Mouse (Mus musculus) forebrain, embryonic 13.5 days (tissue): ENCODE data around the gene Olfr15. TPM values are rescaled to one million over a fixed set of nuclear protein-coding genes. Genes with fewer than 3 reads are reported as not detected.
A peak's percentile ranks its signal among the peaks of the same experiment; 100 is the strongest.
"Not testable (repeated sequence)": the region's sequence is repeated elsewhere in the genome, so short reads cannot be mapped to it uniquely, and the experiment has no call there.

Source experiments
- ATAC-seq: fragments of 200-750 bp; cut with Nextera tagmentation; 2 replicates; pipeline ENCODE4 v1.8.0; 2017
- H3K27ac ChIP-seq: fragments of 300-500 bp; sonication (generic); 2 replicates; pipeline ENCODE4 v1.5.1; 2015; ENCODE audit warnings: inconsistent platforms, mild to moderate bottlenecking, moderate library complexity
- H3K27me3 ChIP-seq: fragments of 300-500 bp; sonication (generic); 2 replicates; pipeline ENCODE4 v1.6.1; 2015; ENCODE audit warnings: mild to moderate bottlenecking, inconsistent platforms
- H3K36me3 ChIP-seq: fragments of 300-500 bp; sonication (generic); 2 replicates; pipeline ENCODE4 v1.6.1; 2015; ENCODE audit warnings: mild to moderate bottlenecking, inconsistent platforms; ENCODE audit not compliant: poor library complexity, severe bottlenecking
- H3K4me1 ChIP-seq: fragments of 300-500 bp; sonication (generic); 2 replicates; pipeline ENCODE4 v1.6.1; 2015; ENCODE audit warnings: inconsistent platforms
- H3K4me2 ChIP-seq: fragments of 300-500 bp; sonication (generic); 2 replicates; pipeline ENCODE4 v1.6.1; 2015; ENCODE audit warnings: inconsistent platforms, mild to moderate bottlenecking, moderate library complexity
- H3K4me3 ChIP-seq: fragments of 300-500 bp; sonication (generic); 2 replicates; pipeline ENCODE4 v1.5.1; 2015; ENCODE audit warnings: mild to moderate bottlenecking, inconsistent platforms
- H3K9ac ChIP-seq: fragments of 300-500 bp; sonication (generic); 2 replicates; pipeline ENCODE4 v1.6.1; 2015; ENCODE audit warnings: mild to moderate bottlenecking, inconsistent platforms
- H3K9me3 ChIP-seq: fragments of 300-500 bp; sonication (generic); replicated peaks from 2 replicates; pipeline ENCODE4 v1.6.1; 2016; ENCODE audit warnings: inconsistent platforms
- WGBS: fragments of 180-500 bp; shearing (Covaris S2); methylation state at CpG from one replicate; pipeline ENCODE4 v1.1.7; 2015; 5-methylcytosine and 5-hydroxymethylcytosine counted together
- polyA plus RNA-seq: library from polyadenylated mRNA; unstranded; fragments of >200 nt; fragmentation: Nextera tagmentation; extraction: Ambion mirVana; gene quantifications from 2 replicates; pipeline ENCODE4 v1.2.1, GENCODE M21; 2015

The Olfr15 gene
- polyA plus RNA-seq, 1 experiment from 2014 or later, result not detected

- Histone ChIP-seq H3K9me3 (no peaks in the 10 kb centered on the region), H3K4me3 (peak within 1 kb of the TSS; percentile 70), H3K4me2 (peak within 1 kb of the TSS; percentile 70), H3K27ac (no peak within 1 kb of the TSS), H3K9ac (peak within 1 kb of the TSS; percentile 75), H3K36me3 (no peaks in the 10 kb centered on the region), H3K27me3 (no peaks in the 10 kb centered on the region), H3K4me1 (peaks cover 10% of the 10 kb centered on the region; the same call in 1 of the 2 replicates)
- WGBS, result 3% methylated on average over 36 of the region's 38 CpGs
- peak; percentile 99 for ATAC-seq
Measured at GRCm38 (mm10) chr16:3846711-3847518, 16.2 kb downstream of the Olfr15 start, which contains the start of gene Zfp174. TSS of gene Zfp174 (plus strand) at chr16:3847268.

- 63% methylated on average over 4 of the region's 4 CpGs for WGBS
- no peaks in the 10 kb centered on the region for H3K9me3 ChIP-seq
- peaks cover 10% of the 10 kb centered on the region; the same call in 1 of the 2 replicates for H3K4me1 ChIP-seq
- no peaks in the 10 kb centered on the region for H3K36me3 ChIP-seq
- peak overlapping the region; percentile 75 for H3K9ac ChIP-seq
- no peaks in the 10 kb centered on the region for H3K27me3 ChIP-seq
- H3K4me2 ChIP-seq, result peak overlapping the region; percentile 70
- ATAC-seq, result no peak
- H3K27ac ChIP-seq, result no peak overlapping the region
- H3K4me3 ChIP-seq, result peak overlapping the region; percentile 70
Measured at GRCm38 (mm10) chr16:3847871-3848270, 17.2 kb downstream of the Olfr15 start.

DNA sequence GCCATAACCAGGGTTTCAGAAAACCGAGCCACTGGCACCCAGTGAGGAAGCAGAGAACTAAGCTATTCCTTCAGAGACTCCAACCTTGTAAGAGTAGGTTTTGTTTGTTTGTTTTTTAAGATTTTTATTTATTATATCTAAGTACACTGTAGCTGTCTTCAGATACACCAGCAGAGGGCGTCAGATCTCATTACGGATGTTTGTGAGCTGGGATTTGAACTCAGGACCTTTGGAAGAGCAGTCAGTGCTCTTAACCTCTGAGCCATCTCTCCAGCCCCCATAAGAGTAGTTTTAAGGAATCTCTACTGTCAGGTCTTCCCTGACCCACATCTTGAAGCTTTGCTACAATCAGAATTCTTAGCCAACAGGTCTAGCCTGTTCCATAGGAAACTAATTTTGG is 17.7 kb downstream of the Olfr15 start:
- Histone ChIP-seq H3K36me3 (no peaks in the 10 kb centered on the region), H3K4me2 (peak overlapping the region; percentile 70; the same call in 1 of the 2 replicates), H3K9ac (no peak overlapping the region), H3K9me3 (no peaks in the 10 kb centered on the region), H3K4me1 (peaks cover 10% of the 10 kb centered on the region; the same call in 1 of the 2 replicates), H3K27me3 (no peaks in the 10 kb centered on the region), H3K4me3 (no peak overlapping the region), H3K27ac (no peak overlapping the region)
- ATAC-seq, result no peak
- 76% methylated on average over 3 of the region's 3 CpGs for WGBS

DNA sequence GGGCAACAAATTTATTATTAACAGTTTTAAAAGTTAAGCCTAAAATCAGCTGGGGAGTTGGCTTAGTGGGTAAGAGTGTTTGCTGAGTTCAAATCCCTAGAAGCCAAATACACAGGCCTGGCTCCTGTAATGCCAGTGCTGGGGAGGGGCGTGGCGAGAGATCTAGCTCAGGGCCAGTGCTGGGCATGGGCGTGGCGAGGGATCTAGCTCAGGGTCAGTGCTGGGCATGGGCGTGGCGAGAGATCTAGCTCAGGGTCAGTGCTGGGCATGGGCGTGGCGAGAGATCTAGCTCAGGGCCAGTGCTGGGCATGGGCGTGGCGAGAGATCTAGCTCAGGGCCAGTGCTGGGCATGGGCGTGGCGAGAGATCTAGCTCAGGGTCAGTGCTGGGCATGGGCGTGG is 20.6 kb downstream of the Olfr15 start:
- H3K9me3 ChIP-seq, ATAC-seq, H3K4me1 ChIP-seq, H3K27me3 ChIP-seq, H3K27ac ChIP-seq, H3K4me3 ChIP-seq, H3K4me2 ChIP-seq, H3K36me3 ChIP-seq, H3K9ac ChIP-seq: not testable (repeated sequence)
- 87% methylated on average over 13 of the region's 13 CpGs for WGBS

DNA sequence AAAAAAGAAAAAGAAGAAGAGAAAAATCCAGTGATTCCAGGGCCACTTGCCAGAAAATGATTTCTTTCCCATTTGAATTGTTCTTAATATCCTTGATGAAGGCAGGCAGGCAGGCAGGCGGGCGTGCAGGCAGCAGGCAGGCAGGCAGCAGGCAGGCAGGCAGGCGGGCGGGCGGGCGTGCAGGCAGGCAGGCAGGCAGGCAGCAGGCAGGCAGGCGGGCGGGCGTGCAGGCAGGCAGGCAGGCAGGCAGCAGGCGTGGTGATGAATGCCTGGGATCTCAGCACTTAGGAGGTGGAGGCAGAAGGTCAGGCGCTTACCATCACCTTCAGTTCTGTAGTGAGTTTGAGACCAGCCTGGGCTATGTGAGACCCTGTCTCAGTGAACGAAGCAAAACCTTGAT is 21.9 kb downstream of the Olfr15 start:
- H3K27ac ChIP-seq, result no peak overlapping the region
- H3K9ac ChIP-seq, result no peak overlapping the region
- H3K36me3 ChIP-seq, result no peaks in the 10 kb centered on the region
- peaks cover 7% of the 10 kb centered on the region; the same call in 1 of the 2 replicates for H3K4me1 ChIP-seq
- 39% methylated on average over 12 of the region's 12 CpGs for WGBS
- no peak overlapping the region for H3K4me2 ChIP-seq
- no peaks in the 10 kb centered on the region for H3K9me3 ChIP-seq
- H3K27me3 ChIP-seq, result no peaks in the 10 kb centered on the region
- no peak overlapping the region for H3K4me3 ChIP-seq
- ATAC-seq, result no peak

- no peak overlapping the region for H3K4me2 ChIP-seq
- no peak for ATAC-seq
- 52% methylated on average over 11 of the region's 11 CpGs for WGBS
Measured at GRCm38 (mm10) chr16:3854437-3855182, 23.9 kb downstream of the Olfr15 start.

DNA sequence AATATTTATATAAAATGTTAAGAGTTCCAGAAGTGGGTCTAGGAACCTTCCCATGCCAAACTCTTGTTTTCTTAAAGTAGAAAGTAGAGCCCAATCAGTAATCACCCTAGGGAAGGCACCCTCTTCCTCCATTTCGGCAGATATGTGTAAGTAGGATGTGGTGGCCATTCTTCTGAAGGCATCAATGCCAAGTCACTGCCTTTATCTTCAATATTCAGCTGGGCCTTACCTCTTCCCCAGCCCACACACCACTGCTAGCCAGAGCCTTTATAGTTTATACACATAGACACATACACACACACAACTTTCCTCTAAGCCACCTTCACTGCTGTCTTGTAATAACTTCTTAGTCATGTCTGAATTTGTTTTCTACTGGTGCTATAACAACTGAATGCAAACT is 25.1 kb downstream of the Olfr15 start:
- H3K27ac ChIP-seq, result no peak overlapping the region
- no peak overlapping the region for H3K4me2 ChIP-seq
- no peaks in the 10 kb centered on the region for H3K27me3 ChIP-seq
- no peak overlapping the region for H3K9ac ChIP-seq
- WGBS, result 96% methylated on average over 1 of the region's 1 CpGs
- no peak overlapping the region for H3K4me3 ChIP-seq
- peaks cover 3% of the 10 kb centered on the region for H3K36me3 ChIP-seq
- H3K4me1 ChIP-seq, result no peaks in the 10 kb centered on the region
- no peak for ATAC-seq
- H3K9me3 ChIP-seq, result no peaks in the 10 kb centered on the region

More at GRCm38 (mm10) chr16:3854437-3855182, 23.9 kb downstream of the Olfr15 start:
- Histone ChIP-seq H3K4me1 (no peaks in the 10 kb centered on the region), H3K27ac (no peak overlapping the region), H3K36me3 (no peaks in the 10 kb centered on the region), H3K4me3 (no peak overlapping the region), H3K9ac (no peak overlapping the region), H3K27me3 (no peaks in the 10 kb centered on the region), H3K9me3 (no peaks in the 10 kb centered on the region)

DNA sequence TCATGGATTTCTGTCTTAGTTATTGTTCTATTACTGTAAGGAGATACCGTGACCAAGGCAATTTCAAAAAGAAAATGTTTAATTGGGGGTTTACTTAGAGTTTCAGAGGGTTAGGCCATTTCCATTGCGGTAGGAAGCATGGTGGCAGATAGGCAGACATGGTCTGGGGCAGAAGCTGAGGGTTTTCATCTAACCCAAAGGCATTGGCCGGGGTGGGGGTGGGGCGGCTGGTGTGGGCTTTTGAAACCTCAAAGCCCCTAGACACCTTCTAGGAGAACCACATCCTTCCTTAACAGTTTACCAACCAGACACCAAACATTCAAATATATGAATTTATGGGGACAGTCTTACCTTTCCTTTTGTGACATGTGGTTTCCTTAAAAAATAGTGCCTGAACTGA is 28.6 kb downstream of the Olfr15 start:
- Histone ChIP-seq H3K27ac (no peak overlapping the region), H3K4me3 (no peak overlapping the region), H3K9me3 (no peaks in the 10 kb centered on the region), H3K4me2 (no peak overlapping the region), H3K9ac (no peak overlapping the region), H3K36me3 (peaks cover 22% of the 10 kb centered on the region), H3K27me3 (no peaks in the 10 kb centered on the region), H3K4me1 (no peaks in the 10 kb centered on the region)
- no peak for ATAC-seq
- 96% methylated on average over 4 of the region's 4 CpGs for WGBS

DNA sequence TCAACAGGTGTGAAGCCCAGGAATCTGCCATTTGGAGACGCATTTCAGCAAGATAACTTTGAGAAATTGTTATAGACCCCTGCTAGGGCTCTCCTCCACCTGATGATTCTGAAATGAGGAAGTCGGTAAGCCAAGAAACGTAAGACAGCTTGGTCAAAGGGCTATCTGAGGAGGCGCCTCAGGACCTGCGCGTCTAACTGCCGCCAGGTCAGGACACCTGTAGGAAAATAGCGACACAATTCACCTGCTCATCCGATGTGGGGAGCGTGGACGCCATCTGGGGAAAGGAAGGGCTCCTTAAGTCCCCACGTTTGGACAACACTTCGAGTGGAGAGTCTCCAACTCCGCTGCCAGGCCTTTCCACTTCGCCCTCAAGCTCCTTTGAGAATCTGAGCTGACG is 41.1 kb downstream of the Olfr15 start:
- ATAC-seq, result no peak
- peak overlapping the region; percentile 62 for H3K4me3 ChIP-seq
- WGBS, result 1% methylated on average over 16 of the region's 16 CpGs
- H3K36me3 ChIP-seq, result peaks cover 27% of the 10 kb centered on the region
- no peaks in the 10 kb centered on the region for H3K27me3 ChIP-seq
- peak overlapping the region; percentile 63; the same call in 1 of the 2 replicates for H3K27ac ChIP-seq
- H3K4me2 ChIP-seq, result peak overlapping the region; percentile 92
- peaks cover 14% of the 10 kb centered on the region for H3K4me1 ChIP-seq
- H3K9ac ChIP-seq, result peak overlapping the region; percentile 78
- no peaks in the 10 kb centered on the region for H3K9me3 ChIP-seq

DNA sequence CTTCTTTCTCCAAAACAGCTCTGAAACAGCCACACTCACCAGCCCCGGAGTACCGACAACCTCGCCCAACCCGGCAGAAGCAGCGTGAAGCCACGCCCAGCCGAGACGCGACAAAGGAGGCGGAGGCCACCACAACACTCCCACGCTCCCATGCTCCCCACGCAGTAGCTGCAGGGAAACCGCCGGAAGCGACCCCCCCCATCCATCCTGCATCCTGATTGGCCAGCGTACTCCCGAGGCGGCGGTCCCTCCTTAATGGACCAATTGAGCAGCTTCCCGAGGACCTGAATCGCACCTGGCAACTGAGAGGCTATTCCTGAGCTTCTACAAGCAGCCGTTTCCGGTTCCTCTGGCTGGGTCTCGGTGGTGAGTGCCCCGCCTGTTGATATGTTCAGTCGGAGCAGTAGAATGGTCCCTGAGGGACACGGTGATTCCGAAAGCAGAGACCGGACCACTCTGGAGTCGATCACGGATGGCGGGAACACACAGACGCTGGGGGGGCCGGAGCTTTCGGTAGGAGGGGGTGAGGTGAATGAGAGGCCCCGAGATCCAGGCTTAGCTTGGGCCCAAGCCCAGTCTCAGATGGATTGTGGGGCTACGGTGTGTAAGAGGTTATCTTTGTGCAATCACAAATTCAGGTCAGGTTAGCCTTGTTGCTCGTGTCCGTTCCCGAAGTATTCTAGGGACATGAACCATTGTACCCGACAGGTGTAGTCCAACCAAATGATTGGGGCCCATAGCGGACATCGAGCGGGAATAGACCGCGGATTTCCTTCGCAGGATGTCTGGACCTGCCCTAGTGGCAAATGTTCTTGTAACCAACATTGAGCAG is 41.8 kb downstream of the Olfr15 start, which contains the start of gene Naa60:
Gene Naa60, plus strand, starts transcription at position 160 of the 832 bp plus-strand sequence.
- H3K27ac ChIP-seq, result peak within 1 kb of the TSS; percentile 63
- peak within 1 kb of the TSS; percentile 62 for H3K4me3 ChIP-seq

DNA sequence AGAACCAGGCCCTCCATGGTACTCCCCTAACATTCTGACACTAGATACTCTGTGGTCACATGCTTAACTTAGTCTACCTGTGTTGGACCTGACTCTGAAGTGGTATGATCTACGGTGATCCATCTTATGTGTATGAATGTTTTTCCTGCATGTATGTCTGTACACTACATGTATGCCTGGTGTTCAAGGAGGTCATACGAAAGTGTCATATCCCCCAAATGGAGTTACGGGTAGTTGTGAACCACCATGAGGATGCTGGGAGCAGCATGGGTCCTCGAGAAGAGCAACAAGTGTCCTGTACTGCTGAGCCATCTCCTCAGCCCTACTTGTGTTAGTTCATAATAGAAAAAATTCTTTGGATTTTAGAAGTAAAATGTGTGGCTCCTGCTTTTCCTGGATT is 45.7 kb downstream of the Olfr15 start:
- Histone ChIP-seq H3K4me3 (no peak overlapping the region), H3K4me1 (peaks cover 14% of the 10 kb centered on the region), H3K27ac (no peak overlapping the region), H3K27me3 (no peaks in the 10 kb centered on the region), H3K9ac (no peak overlapping the region), H3K4me2 (no peak overlapping the region), H3K9me3 (no peaks in the 10 kb centered on the region), H3K36me3 (peaks cover 24% of the 10 kb centered on the region)
- ATAC-seq, result no peak
- 93% methylated on average over 4 of the region's 4 CpGs for WGBS

More for the DNA sequence above, 41.8 kb downstream of the Olfr15 start, which contains the start of gene Naa60:
- Histone ChIP-seq H3K36me3 (peaks cover 27% of the 10 kb centered on the region), H3K27me3 (no peaks in the 10 kb centered on the region), H3K9ac (peak within 1 kb of the TSS; percentile 78), H3K4me2 (peak within 1 kb of the TSS; percentile 92), H3K9me3 (no peaks in the 10 kb centered on the region), H3K4me1 (peaks cover 14% of the 10 kb centered on the region)
- peak; percentile 99 for ATAC-seq
- WGBS, result 3% methylated on average over 47 of the region's 47 CpGs
